Mouse (Mus musculus): ENCODE measurements around the gene Vmp1.

- TF ChIP-seq CTCF (IDR thresholded peaks at IDR 0.05; ENCODE audit: low read depth, low read length) (no peak), EP300 (IDR thresholded peaks at IDR 0.05; ENCODE audit: insufficient read depth, low read depth, low read length) (no peak)
Measured at GRCm38 (mm10) chr11:86646136-86646834, 37.4 kb downstream of the Vmp1 start.

All from ES-Bruce4 (cell line).